Mouse (Mus musculus) liver, adult 2 months (tissue): ENCODE measurements around the gene Txndc17.

Source experiments
- CTCF ChIP-seq: fragments of 200-500 bp; IDR thresholded peaks from 2 replicates; pipeline ENCODE4 v1.5.1; 2011; ENCODE audit warnings: low read depth, low read length, control low read depth
- POLR2A ChIP-seq: fragments of 200-500 bp; IDR thresholded peaks from 2 replicates; pipeline ENCODE4 v1.6.1; 2011; ENCODE audit warnings: low read length, control low read depth; ENCODE audit not compliant: insufficient read depth; ENCODE audit errors: extremely low read depth

DNA sequence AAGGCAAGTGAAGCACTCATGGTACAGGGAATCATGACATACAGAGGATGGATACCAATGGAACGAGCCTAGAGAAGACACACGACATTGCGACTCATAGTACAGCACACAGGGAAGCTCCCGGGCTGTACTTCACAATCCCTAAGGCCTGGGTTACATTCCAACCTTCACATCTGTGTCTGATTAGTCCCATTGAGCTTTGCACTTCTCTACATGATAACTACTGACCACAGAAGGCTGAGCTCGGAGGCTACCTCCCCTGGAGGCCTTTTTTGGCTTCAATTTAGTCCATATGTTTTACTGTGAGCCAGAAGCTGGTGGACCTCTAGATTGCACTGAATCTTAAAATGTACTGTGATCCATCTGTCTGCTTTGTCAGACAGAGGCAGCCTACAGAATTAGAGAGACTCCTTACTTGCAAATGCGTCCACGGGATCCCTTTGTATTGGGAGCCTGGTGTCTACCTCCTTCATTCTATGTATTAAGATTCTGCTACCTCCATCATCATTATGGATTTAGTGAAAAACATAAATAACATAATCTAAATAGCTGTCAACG is 37.9 kb downstream of the Txndc17 start:
- TF ChIP-seq CTCF (no peak), POLR2A (no peak)
